Mouse (Mus musculus): Measurements from ENCODE around the gene Card14.

GRCm38 (mm10) chr11:119377326-119377725 is 69.8 kb downstream of the Card14 start:
- TF ChIP-seq FLI1 (IDR thresholded peaks at IDR 0.05; ENCODE audit: low read length) = no peak
- no peak for TF ChIP-seq GATA1 (IDR thresholded peaks at IDR 0.05; ENCODE audit: borderline replicate concordance, low read length)
